Mouse (Mus musculus) embryo, embryonic 11 days (tissue): Measurements from ENCODE around the gene Myo18a.
"Not testable (repeated sequence)": the region's sequence is repeated elsewhere in the genome, so short reads cannot be mapped to it uniquely, and the experiment has no call there.

Experiments used
- DNase-seq: peaks from one replicate; pipeline ENCODE4 v3.0.0-alpha.2; 2015

The Myo18a gene

GRCm38 (mm10) chr11:77762783-77763672, at the start of gene Myo18a:
Gene Myo18a, plus strand, starts transcription at chr11:77763246.
- peak; percentile 93 for DNase-seq

- no peak for DNase-seq
Measured at GRCm38 (mm10) chr11:77713736-77714135, 49.3 kb upstream of the Myo18a start.

GRCm38 (mm10) chr11:77719055-77719454, 44.0 kb upstream of the Myo18a start:
- no peak for DNase-seq

GRCm38 (mm10) chr11:77721389-77721788, 41.7 kb upstream of the Myo18a start:
- DNase-seq: no peak

- no peak for DNase-seq
Measured at GRCm38 (mm10) chr11:77724766-77725165, 38.3 kb upstream of the Myo18a start.

- DNase-seq: peak; percentile 5
Measured at GRCm38 (mm10) chr11:77725183-77725582, 37.9 kb upstream of the Myo18a start, which contains the start of gene Cryba1. Gene Cryba1, minus strand, starts transcription at chr11:77725283.

GRCm38 (mm10) chr11:77728587-77728986, 34.5 kb upstream of the Myo18a start:
- DNase-seq: no peak

- peak; percentile 88 for DNase-seq
Measured at GRCm38 (mm10) chr11:77737289-77737688, 25.8 kb upstream of the Myo18a start.

- DNase-seq: no peak
Measured at GRCm38 (mm10) chr11:77738555-77738954, 24.5 kb upstream of the Myo18a start.

GRCm38 (mm10) chr11:77743966-77744365, 19.1 kb upstream of the Myo18a start:
- DNase-seq: no peak

GRCm38 (mm10) chr11:77746652-77747051, 16.4 kb upstream of the Myo18a start:
- no peak for DNase-seq

- not testable (repeated sequence) for DNase-seq
Measured at GRCm38 (mm10) chr11:77747103-77747502, 15.9 kb upstream of the Myo18a start.

GRCm38 (mm10) chr11:77748996-77749395, 14.1 kb upstream of the Myo18a start:
- no peak for DNase-seq

GRCm38 (mm10) chr11:77752525-77752924, 10.5 kb upstream of the Myo18a start:
- DNase-seq: no peak

GRCm38 (mm10) chr11:77753469-77753868, 9.6 kb upstream of the Myo18a start:
- no peak for DNase-seq

GRCm38 (mm10) chr11:77760031-77760430, 3.0 kb upstream of the Myo18a start:
- DNase-seq: no peak

GRCm38 (mm10) chr11:77763673-77764340, 761 bp downstream of the Myo18a start:
- peak; percentile 83 for DNase-seq

GRCm38 (mm10) chr11:77764694-77765458, 1.8 kb downstream of the Myo18a start:
- DNase-seq: no peak

GRCm38 (mm10) chr11:77765459-77765777, 2.4 kb downstream of the Myo18a start:
- DNase-seq: no peak

GRCm38 (mm10) chr11:77766351-77767001, 3.4 kb downstream of the Myo18a start:
- DNase-seq: peak; percentile 71

GRCm38 (mm10) chr11:77769496-77769895, 6.5 kb downstream of the Myo18a start:
- DNase-seq: no peak

- DNase-seq: no peak
Measured at GRCm38 (mm10) chr11:77770346-77770745, 7.3 kb downstream of the Myo18a start.
